Mouse (Mus musculus): Measurements from ENCODE around the gene March9.
"Not testable (repeated sequence)": the region's sequence is repeated elsewhere in the genome, so short reads cannot be mapped to it uniquely, and the experiment has no call there.

March9 gene

GRCm38 (mm10) chr10:127068360-127069038 is 8.5 kb upstream of the March9 start:
- in situ Hi-C loops (cut with MboI; ENCODE audit: low pct_unique_long_range_greater_than_20kb in 1 of 2, low sequenced_read_pairs in 2 of 2, unreplicated experiment in 1 of 2): no loop called here

- in situ Hi-C loops (cut with MboI; ENCODE audit: low pct_unique_long_range_greater_than_20kb in 1 of 2, low sequenced_read_pairs in 2 of 2, unreplicated experiment in 1 of 2): no loop called here
Observed at GRCm38 (mm10) chr10:127066519-127067018, 6.6 kb upstream of the March9 start.

GRCm38 (mm10) chr10:127065981-127066380 is 6.0 kb upstream of the March9 start:
- in situ Hi-C loops (cut with MboI; ENCODE audit: low pct_unique_long_range_greater_than_20kb in 1 of 2, low sequenced_read_pairs in 2 of 2, unreplicated experiment in 1 of 2): no loop called here

- in situ Hi-C loops (cut with MboI; ENCODE audit: low pct_unique_long_range_greater_than_20kb in 1 of 2, low sequenced_read_pairs in 2 of 2, unreplicated experiment in 1 of 2): no loop called here
Observed at GRCm38 (mm10) chr10:127063913-127064870, 4.2 kb upstream of the March9 start.

GRCm38 (mm10) chr10:127063239-127063872 is 3.4 kb upstream of the March9 start, which contains the start of gene Cdk4:
TSS of gene Cdk4 (plus strand) at chr10:127063534.
- in situ Hi-C loops (cut with MboI; ENCODE audit: low pct_unique_long_range_greater_than_20kb in 1 of 2, low sequenced_read_pairs in 2 of 2, unreplicated experiment in 1 of 2): no loop called here

GRCm38 (mm10) chr10:127062503-127062902 is 2.5 kb upstream of the March9 start:
- in situ Hi-C loops (cut with MboI; ENCODE audit: low pct_unique_long_range_greater_than_20kb in 1 of 2, low sequenced_read_pairs in 2 of 2, unreplicated experiment in 1 of 2): no loop called here

- in situ Hi-C loops (cut with MboI; ENCODE audit: low pct_unique_long_range_greater_than_20kb in 1 of 2, low sequenced_read_pairs in 2 of 2, unreplicated experiment in 1 of 2): not testable (repeated sequence)
Observed at GRCm38 (mm10) chr10:127062101-127062500, 2.1 kb upstream of the March9 start.

GRCm38 (mm10) chr10:127061513-127061912 is 1.5 kb upstream of the March9 start:
- in situ Hi-C loops (cut with MboI; ENCODE audit: low pct_unique_long_range_greater_than_20kb in 1 of 2, low sequenced_read_pairs in 2 of 2, unreplicated experiment in 1 of 2): no loop called here

GRCm38 (mm10) chr10:127061085-127061484 is 1.1 kb upstream of the March9 start:
- in situ Hi-C loops (cut with MboI; ENCODE audit: low pct_unique_long_range_greater_than_20kb in 1 of 2, low sequenced_read_pairs in 2 of 2, unreplicated experiment in 1 of 2): no loop called here

- in situ Hi-C loops (cut with MboI; ENCODE audit: low pct_unique_long_range_greater_than_20kb in 1 of 2, low sequenced_read_pairs in 2 of 2, unreplicated experiment in 1 of 2): no loop called here
Observed at GRCm38 (mm10) chr10:127059174-127059967, 613 bp downstream of the March9 start.

- in situ Hi-C loops (cut with MboI; ENCODE audit: low pct_unique_long_range_greater_than_20kb in 1 of 2, low sequenced_read_pairs in 2 of 2, unreplicated experiment in 1 of 2): no loop called here
Observed at GRCm38 (mm10) chr10:127058708-127059107, 1.3 kb downstream of the March9 start.

GRCm38 (mm10) chr10:127058161-127058560 is 1.8 kb downstream of the March9 start:
- in situ Hi-C loops (cut with MboI; ENCODE audit: low pct_unique_long_range_greater_than_20kb in 1 of 2, low sequenced_read_pairs in 2 of 2, unreplicated experiment in 1 of 2): no loop called here

GRCm38 (mm10) chr10:127056490-127056889 is 3.5 kb downstream of the March9 start:
- in situ Hi-C loops (cut with MboI; ENCODE audit: low pct_unique_long_range_greater_than_20kb in 1 of 2, low sequenced_read_pairs in 2 of 2, unreplicated experiment in 1 of 2): no loop called here

GRCm38 (mm10) chr10:127055406-127055805 is 4.6 kb downstream of the March9 start:
- in situ Hi-C loops (cut with MboI; ENCODE audit: low pct_unique_long_range_greater_than_20kb in 1 of 2, low sequenced_read_pairs in 2 of 2, unreplicated experiment in 1 of 2): no loop called here

GRCm38 (mm10) chr10:127054646-127055045 is 5.3 kb downstream of the March9 start:
- in situ Hi-C loops (cut with MboI; ENCODE audit: low pct_unique_long_range_greater_than_20kb in 1 of 2, low sequenced_read_pairs in 2 of 2, unreplicated experiment in 1 of 2): no loop called here

GRCm38 (mm10) chr10:127050119-127050474 is 9.9 kb downstream of the March9 start:
- in situ Hi-C loops (cut with MboI; ENCODE audit: low pct_unique_long_range_greater_than_20kb in 1 of 2, low sequenced_read_pairs in 2 of 2, unreplicated experiment in 1 of 2): no loop called here

- in situ Hi-C loops (cut with MboI; ENCODE audit: low pct_unique_long_range_greater_than_20kb in 1 of 2, low sequenced_read_pairs in 2 of 2, unreplicated experiment in 1 of 2): no loop called here
Observed at GRCm38 (mm10) chr10:127049395-127050118, 10.4 kb downstream of the March9 start.
